Mouse (Mus musculus) cerebellum, adult 2 months (tissue): ENCODE results near the gene Agbl4.

Source experiments
- CTCF ChIP-seq: fragments of 200-500 bp; IDR thresholded peaks from 2 replicates; pipeline ENCODE4 v1.5.1; 2011; ENCODE audit warnings: low read depth, mild to moderate bottlenecking, control low read depth, low read length, moderate library complexity, borderline replicate concordance; ENCODE audit not compliant: insufficient read depth
- POLR2A ChIP-seq: fragments of 200-500 bp; IDR thresholded peaks from 2 replicates; pipeline ENCODE4 v1.6.1; 2011; ENCODE audit warnings: low read length, control low read depth, borderline replicate concordance; ENCODE audit not compliant: insufficient read depth

GRCm38 (mm10) chr4:111493750-111494404 lies 1096.4 kb downstream of the Agbl4 start:
- TF ChIP-seq CTCF, result no peak
- no peak for TF ChIP-seq POLR2A
